Mouse (Mus musculus) adrenal gland, postnatal 10 days (tissue): ENCODE measurements around the gene Gm28230. TPM values are rescaled to one million over a fixed set of nuclear protein-coding genes. Genes with fewer than 3 reads are reported as not detected.

Experiments used
- DNase-seq: peaks from one replicate; pipeline ENCODE4 v3.0.0; 2021; ENCODE audit warnings: mixed read lengths
- microRNA-seq: library from miRNA; unstranded; fragments of <30 nt; microRNA quantifications from one replicate; pipeline ENCODE4 v1.2.0, GENCODE M21; 2021
- total RNA-seq, 2 experiments: library from RNA; stranded (reverse); gene quantifications; 2 replicates each; pipeline ENCODE4 v1.2.3; 2021

Gene Gm28230
- total RNA-seq, 2 experiments from 2014 or later: 0.69 to 1.7 TPM

DNA sequence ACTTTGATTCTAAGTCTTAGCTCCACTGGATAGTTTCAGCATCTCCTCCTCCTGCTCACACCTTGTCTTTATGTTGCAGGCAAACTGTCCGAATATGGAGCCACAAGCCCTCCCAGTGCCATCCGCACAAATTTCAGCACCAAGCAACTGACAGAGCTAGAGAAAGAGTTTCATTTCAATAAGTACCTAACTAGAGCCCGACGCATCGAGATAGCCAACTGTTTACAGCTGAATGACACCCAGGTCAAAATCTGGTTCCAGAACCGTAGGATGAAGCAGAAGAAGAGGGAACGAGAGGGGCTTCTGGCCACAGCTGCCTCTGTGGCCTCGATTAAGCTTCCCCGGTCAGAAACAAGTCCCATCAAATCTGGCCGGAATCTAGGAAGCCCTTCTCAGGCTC lies 37.4 kb downstream of the Gm28230 start:
- DNase-seq: no peak

DNA sequence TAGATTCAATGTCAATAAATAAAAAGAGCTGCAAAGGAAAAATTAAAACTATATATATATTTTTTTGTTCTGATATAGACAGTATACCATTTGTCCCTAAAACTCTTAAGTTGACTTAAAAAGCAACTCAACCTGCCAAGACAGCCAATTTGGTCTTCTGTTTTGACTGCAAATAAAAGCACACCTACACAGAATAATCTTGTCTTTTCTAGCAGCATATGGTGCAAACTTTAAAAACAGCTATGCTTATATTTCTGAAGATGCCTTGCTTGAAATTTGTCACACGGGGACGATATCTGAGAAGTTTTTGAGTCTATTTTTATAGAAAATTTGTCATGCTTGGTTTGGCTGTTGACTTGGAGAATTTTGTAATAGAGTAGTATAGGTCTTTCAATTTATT lies 47.8 kb downstream of the Gm28230 start:
- no peak for DNase-seq

- DNase-seq: peak; percentile 18
Measured at GRCm38 (mm10) chr2:74777536-74778275, 51.2 kb downstream of the Gm28230 start.

GRCm38 (mm10) chr2:74781386-74781785 lies 54.9 kb downstream of the Gm28230 start:
- DNase-seq: no peak

GRCm38 (mm10) chr2:74795531-74795930 lies 69.0 kb downstream of the Gm28230 start:
- no peak for DNase-seq

Small RNA genes within 50 kb of the gene (microRNA-seq; reads per million reads assigned to microRNA genes)
- gene Gm44463: not detected
- gene Mir10b: 14,400 reads per million, percentile 95 among the genes with 10 or more reads in this experiment

Other genes starting within 250 kb of the Gm28230 start
- 10 to 100 TPM; 12.2 to 21.7 TPM for gene Lnpk, start 147.3 kb upstream of the Gm28230 start, total RNA-seq
- gene Evx2, start 67.2 kb upstream of the Gm28230 start, total RNA-seq: not detected
- not detected for gene Hoxd13, start 58.4 kb upstream of the Gm28230 start, total RNA-seq
- not detected for gene Hoxd12, start 51.7 kb upstream of the Gm28230 start, total RNA-seq
- not detected for gene Hoxd11, start 47.2 kb upstream of the Gm28230 start, total RNA-seq
- under 1 TPM; 0.15 to 0.27 TPM for gene Hoxd10, start 34.8 kb upstream of the Gm28230 start, total RNA-seq
- 1 to 10 TPM; 4.6 TPM for gene Hoxd9, start 29.0 kb upstream of the Gm28230 start, total RNA-seq
- 10 to 100 TPM; 25.0 to 26.2 TPM for gene Hoxd8, start 22.1 kb upstream of the Gm28230 start, total RNA-seq
- under 1 TPM; 0.33 to 0.42 TPM for gene Hoxd3, start 14.8 kb upstream of the Gm28230 start, total RNA-seq
- 10 to 100 TPM in 1 of 2 experiments, 1 to 10 TPM in 1; 7.0 to 18.8 TPM for gene Hoxd4, start 14.8 kb upstream of the Gm28230 start, total RNA-seq
- not detected for gene Hoxd1, start 36.3 kb downstream of the Gm28230 start, total RNA-seq
- 100 to 1,000 TPM; 107 to 135 TPM for gene Mtx2, start 99.1 kb downstream of the Gm28230 start, total RNA-seq